Mouse (Mus musculus) intestine, embryonic 16.5 days (tissue): ENCODE results near the gene Lypd9. TPM values are rescaled to one million over a fixed set of nuclear protein-coding genes. Genes with fewer than 3 reads are reported as not detected.

Experiments used
- ATAC-seq: fragments of 200-750 bp; cut with Nextera tagmentation; 2 replicates; pipeline ENCODE4 v1.8.0; 2017; ENCODE audit warnings: moderate TSS enrichment, moderate library complexity
- H3K27ac ChIP-seq: fragments of 300-500 bp; sonication (generic); 2 replicates; pipeline ENCODE4 v1.5.1; 2014; ENCODE audit warnings: mild to moderate bottlenecking, low read length
- H3K27me3 ChIP-seq: fragments of 300-500 bp; sonication (generic); replicated peaks from 2 replicates; pipeline ENCODE4 v1.6.1; 2014; ENCODE audit warnings: low read length, control low read depth, mixed read lengths; ENCODE audit not compliant: control insufficient read depth, insufficient read depth
- H3K36me3 ChIP-seq: fragments of 300-500 bp; sonication (generic); 2 replicates; pipeline ENCODE4 v1.6.1; 2014; ENCODE audit warnings: low read length, control low read depth; ENCODE audit not compliant: control insufficient read depth, insufficient read depth
- H3K4me1 ChIP-seq: fragments of 300-500 bp; sonication (generic); 2 replicates; pipeline ENCODE4 v1.6.1; 2014; ENCODE audit warnings: low read length, control low read depth, mixed read lengths; ENCODE audit not compliant: control insufficient read depth, insufficient read depth
- H3K4me2 ChIP-seq: fragments of 300-500 bp; sonication (generic); 2 replicates; pipeline ENCODE4 v1.6.1; 2014; ENCODE audit warnings: low read depth, low read length, control low read depth
- H3K4me3 ChIP-seq: fragments of 300-500 bp; sonication (generic); 2 replicates; pipeline ENCODE4 v1.5.1; 2014; ENCODE audit warnings: mild to moderate bottlenecking, low read length
- H3K9ac ChIP-seq: fragments of 300-500 bp; sonication (generic); 2 replicates; pipeline ENCODE4 v1.6.1; 2014; ENCODE audit warnings: low read depth, low read length
- H3K9me3 ChIP-seq: fragments of 300-500 bp; sonication (generic); 2 replicates; pipeline ENCODE4 v1.6.1; 2016; ENCODE audit warnings: low read length, control low read depth; ENCODE audit not compliant: control insufficient read depth
- WGBS: fragments of 180-500 bp; shearing (Covaris S2); extraction: QIAGEN DNeasy Blood & Tissue Kit; methylation state at CpG from one replicate; pipeline ENCODE4 v1.1.7; 2014; 5-methylcytosine and 5-hydroxymethylcytosine counted together
- polyA plus RNA-seq: library from polyadenylated mRNA; unstranded; fragments of >200 nt; fragmentation: Nextera tagmentation; extraction: Ambion mirVana; gene quantifications from 2 replicates; pipeline ENCODE4 v1.2.1, GENCODE M21; 2015

Gene Lypd9
- polyA plus RNA-seq, 1 experiment from 2014 or later: not detected

GRCm38 (mm10) chr11:58418336-58418735 is 34.4 kb downstream of the Lypd9 start:
- WGBS: 53% methylated on average over 3 of the region's 3 CpGs
- Histone ChIP-seq H3K27me3 (peaks cover 16% of the 10 kb centered on the region), H3K9ac (no peak overlapping the region), H3K4me3 (no peak overlapping the region), H3K4me1 (peaks cover 6% of the 10 kb centered on the region; the same call in 1 of the 2 replicates), H3K27ac (no peak overlapping the region), H3K4me2 (no peak overlapping the region), H3K36me3 (no peaks in the 10 kb centered on the region), H3K9me3 (no peaks in the 10 kb centered on the region)
- no peak for ATAC-seq

GRCm38 (mm10) chr11:58408066-58408465 is 44.7 kb downstream of the Lypd9 start:
- H3K27ac ChIP-seq: no peak overlapping the region
- ATAC-seq: no peak
- 67% methylated on average over 3 of the region's 3 CpGs for WGBS
- H3K36me3 ChIP-seq: no peaks in the 10 kb centered on the region
- no peak overlapping the region for H3K4me3 ChIP-seq
- H3K9me3 ChIP-seq: no peaks in the 10 kb centered on the region
- H3K4me1 ChIP-seq: no peaks in the 10 kb centered on the region
- H3K9ac ChIP-seq: no peak overlapping the region
- no peak overlapping the region for H3K4me2 ChIP-seq
- H3K27me3 ChIP-seq: 0 out of 2 replicates have a peak, but pooled peaks cover 2% of the 10 kb centered on the region

GRCm38 (mm10) chr11:58400655-58401054 is 52.1 kb downstream of the Lypd9 start:
- Histone ChIP-seq H3K27ac (no peak overlapping the region), H3K4me3 (no peak overlapping the region), H3K27me3 (no peaks in the 10 kb centered on the region), H3K4me1 (no peaks in the 10 kb centered on the region), H3K9me3 (no peaks in the 10 kb centered on the region), H3K36me3 (no peaks in the 10 kb centered on the region), H3K4me2 (no peak overlapping the region), H3K9ac (no peak overlapping the region)
- ATAC-seq: no peak
- 58% methylated on average over 5 of the region's 5 CpGs for WGBS

- WGBS: 64% methylated on average over 6 of the region's 6 CpGs
- no peak for ATAC-seq
- no peaks in the 10 kb centered on the region for H3K9me3 ChIP-seq
- no peaks in the 10 kb centered on the region for H3K27me3 ChIP-seq
- H3K4me2 ChIP-seq: no peak overlapping the region
- H3K27ac ChIP-seq: no peak overlapping the region
- no peak overlapping the region for H3K4me3 ChIP-seq
- H3K36me3 ChIP-seq: no peaks in the 10 kb centered on the region
- H3K9ac ChIP-seq: no peak overlapping the region
- H3K4me1 ChIP-seq: no peaks in the 10 kb centered on the region
Observed at GRCm38 (mm10) chr11:58399985-58400645, 52.6 kb downstream of the Lypd9 start.

Other genes with a start within 250 kb of the Lypd9 start
- gene 4930438A08Rik, start 178.1 kb downstream of the Lypd9 start, polyA plus RNA-seq: not detected in 2 replicates
- gene Zfp692, start 145.9 kb downstream of the Lypd9 start, polyA plus RNA-seq: 20.7 and 22.0 TPM in 2 replicates
- gene Zfp672, start 122.6 kb downstream of the Lypd9 start, polyA plus RNA-seq: 35.4 and 35.5 TPM in 2 replicates
- gene Sh3bp5l, start 122.2 kb downstream of the Lypd9 start, polyA plus RNA-seq: 28.3 TPM in 2 replicates
- 1,405 and 1,451 TPM in 2 replicates for gene Lypd8, start 73.9 kb downstream of the Lypd9 start, polyA plus RNA-seq
- 0.15 and 0.20 TPM in 2 replicates for gene 1810065E05Rik, start 31.8 kb downstream of the Lypd9 start, polyA plus RNA-seq
- gene Gm12253, start 20.4 kb downstream of the Lypd9 start, polyA plus RNA-seq: not detected in 2 replicates
- gene Olfr30, start 9.3 kb upstream of the Lypd9 start, polyA plus RNA-seq: not detected in 2 replicates
- not detected in 2 replicates for gene Olfr332, start 39.6 kb upstream of the Lypd9 start, polyA plus RNA-seq
- not detected in 2 replicates for gene Olfr331, start 49.6 kb upstream of the Lypd9 start, polyA plus RNA-seq
- not detected in 2 replicates for gene Olfr330, start 81.9 kb upstream of the Lypd9 start, polyA plus RNA-seq
- not detected in 2 replicates for gene Olfr329-ps, start 93.5 kb upstream of the Lypd9 start, polyA plus RNA-seq
- 0.06 TPM in 1 of 2 replicates, not detected in the other for gene Olfr328, start 102.7 kb upstream of the Lypd9 start, polyA plus RNA-seq
- gene Olfr224, start 117.6 kb upstream of the Lypd9 start, polyA plus RNA-seq: not detected in 2 replicates
- gene Olfr325, start 124.8 kb upstream of the Lypd9 start, polyA plus RNA-seq: not detected in 2 replicates
- not detected in 2 replicates for gene Olfr324, start 142.2 kb upstream of the Lypd9 start, polyA plus RNA-seq
- 0.51 TPM in 1 of 2 replicates, not detected in the other for gene 2210407C18Rik, start 163.2 kb upstream of the Lypd9 start, polyA plus RNA-seq
- not detected in 2 replicates for gene Olfr323, start 177.6 kb upstream of the Lypd9 start, polyA plus RNA-seq
- gene Trim58, start 187.5 kb upstream of the Lypd9 start, polyA plus RNA-seq: 0.12 and 0.27 TPM in 2 replicates
- not detected in 2 replicates for gene Olfr322, start 205.9 kb upstream of the Lypd9 start, polyA plus RNA-seq
- gene Olfr320, start 228.2 kb upstream of the Lypd9 start, polyA plus RNA-seq: not detected in 2 replicates
- gene Olfr319, start 246.2 kb upstream of the Lypd9 start, polyA plus RNA-seq: not detected in 2 replicates